Mouse (Mus musculus) spleen, adult 12 weeks (tissue): Measurements from ENCODE around the gene Scube2.

Experiments used
- DNase-seq: peaks from one replicate; pipeline ENCODE4 v3.0.0; 2022; ENCODE audit warnings: low spot score

Scube2 gene

DNA sequence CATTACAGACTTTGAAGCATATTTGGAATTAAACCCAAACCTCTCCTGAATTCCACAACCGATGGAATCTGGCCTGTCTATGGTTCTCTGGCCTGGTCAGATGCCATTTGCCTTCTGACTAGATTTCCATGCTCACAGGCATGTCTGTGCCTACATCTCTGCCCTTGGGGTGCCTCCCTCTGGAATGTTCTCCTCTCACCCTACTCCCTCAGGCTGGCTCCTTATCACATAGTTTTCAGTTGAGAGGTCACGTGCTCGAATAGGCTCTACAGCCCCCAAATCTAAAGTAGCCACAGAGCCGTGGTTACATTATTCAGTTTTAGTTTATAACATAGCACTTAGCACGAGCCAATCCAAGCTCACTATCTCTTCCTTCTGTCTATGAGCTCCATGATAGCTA lies 69.9 kb downstream of the Scube2 start:
- DNase-seq = no peak

DNA sequence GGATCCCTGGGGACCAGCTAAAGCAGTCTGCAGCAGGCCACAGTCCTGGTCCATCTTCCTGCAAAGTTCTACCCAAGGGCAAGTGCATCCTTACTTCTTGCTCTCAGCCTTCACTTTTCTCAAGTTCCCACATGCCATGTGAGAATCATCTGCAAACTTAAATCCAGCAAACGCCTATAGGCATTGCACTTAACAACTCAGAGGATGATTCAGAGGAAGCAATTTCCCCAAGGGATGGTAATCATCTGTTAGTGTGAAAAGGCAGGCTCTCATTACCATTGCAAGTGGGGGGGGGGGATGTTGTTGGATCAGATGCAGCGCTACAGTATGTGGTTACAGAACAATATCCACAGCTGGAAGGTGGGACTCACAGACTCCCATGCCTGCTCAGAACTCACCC lies 70.9 kb downstream of the Scube2 start:
- DNase-seq = no peak

DNA sequence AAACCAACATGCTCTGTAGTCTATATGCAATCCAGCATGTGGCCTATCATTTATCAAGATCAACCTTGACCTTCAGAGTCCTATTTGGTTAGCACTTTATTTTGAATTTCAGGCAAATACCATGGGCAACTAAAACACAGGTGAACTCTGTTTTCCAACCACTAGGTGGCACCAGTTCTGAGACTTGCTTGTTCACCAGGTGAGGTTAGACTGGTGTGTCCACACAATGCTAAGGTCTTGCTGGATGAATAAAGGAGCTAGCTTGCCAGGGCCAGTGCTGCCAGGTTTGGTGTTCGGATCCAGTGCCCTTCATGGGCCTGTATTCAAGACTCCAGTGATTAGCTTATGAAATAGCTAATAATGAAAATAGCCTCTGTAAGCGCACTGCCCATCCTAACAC lies 72.7 kb downstream of the Scube2 start:
- DNase-seq = peak; percentile 50

DNA sequence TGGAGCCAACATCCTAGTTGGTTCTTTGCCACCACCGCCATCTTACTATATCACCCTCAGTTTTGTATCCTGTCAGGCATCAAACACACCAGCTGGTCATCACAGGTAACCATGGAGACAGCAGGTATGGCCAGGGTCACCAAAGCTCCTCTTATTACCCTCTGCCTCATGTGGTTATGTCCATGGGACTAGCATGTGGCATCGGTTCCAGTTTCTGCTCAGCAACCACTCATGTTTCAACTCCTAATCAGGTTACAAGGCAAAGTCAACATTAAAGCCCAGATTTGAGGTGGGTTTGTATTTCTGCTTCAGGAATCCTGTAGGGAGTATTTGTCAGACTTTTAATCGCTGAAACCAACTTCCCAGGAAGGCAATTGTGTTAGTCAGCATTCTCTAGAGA lies 74.7 kb downstream of the Scube2 start:
- no peak for DNase-seq

DNA sequence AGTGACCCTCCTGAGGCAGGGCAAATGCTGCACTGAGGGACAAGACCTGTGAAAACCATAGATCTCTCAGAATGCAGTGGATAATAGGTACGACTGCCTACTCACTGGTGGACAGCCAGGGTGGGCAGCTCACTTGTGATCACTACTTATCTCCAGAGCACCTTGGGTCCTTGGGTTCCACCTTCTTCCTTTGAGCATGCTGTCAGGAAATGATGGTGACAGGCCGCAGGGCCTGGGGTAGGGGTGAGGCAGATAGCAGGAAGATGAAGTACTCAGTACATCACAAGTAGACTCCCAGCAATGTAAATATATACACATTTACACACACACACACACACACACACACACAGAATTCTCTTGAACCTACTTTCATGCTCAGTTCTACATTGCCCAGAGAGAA lies 77.6 kb downstream of the Scube2 start:
- DNase-seq = no peak

DNA sequence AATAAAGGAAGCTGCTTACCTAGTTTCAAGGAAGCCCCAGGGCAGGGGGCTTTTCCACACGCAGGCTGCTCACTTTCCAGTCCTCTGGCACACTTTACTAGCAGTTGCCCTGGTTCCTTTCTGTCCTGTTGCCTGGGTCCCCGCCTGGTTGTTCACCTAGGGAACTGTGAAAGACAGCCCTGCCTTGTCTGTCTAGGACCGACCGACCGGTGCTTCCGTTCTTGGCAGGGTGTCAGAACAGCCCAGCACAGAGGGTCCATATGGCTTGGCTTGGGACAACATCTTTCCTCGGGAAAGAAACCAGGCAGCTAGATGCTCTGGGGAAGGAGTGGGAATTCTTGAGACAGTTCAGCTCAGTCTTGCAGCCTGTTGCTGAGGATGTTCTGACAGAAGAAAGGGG lies 82.2 kb downstream of the Scube2 start:
- no peak for DNase-seq

DNA sequence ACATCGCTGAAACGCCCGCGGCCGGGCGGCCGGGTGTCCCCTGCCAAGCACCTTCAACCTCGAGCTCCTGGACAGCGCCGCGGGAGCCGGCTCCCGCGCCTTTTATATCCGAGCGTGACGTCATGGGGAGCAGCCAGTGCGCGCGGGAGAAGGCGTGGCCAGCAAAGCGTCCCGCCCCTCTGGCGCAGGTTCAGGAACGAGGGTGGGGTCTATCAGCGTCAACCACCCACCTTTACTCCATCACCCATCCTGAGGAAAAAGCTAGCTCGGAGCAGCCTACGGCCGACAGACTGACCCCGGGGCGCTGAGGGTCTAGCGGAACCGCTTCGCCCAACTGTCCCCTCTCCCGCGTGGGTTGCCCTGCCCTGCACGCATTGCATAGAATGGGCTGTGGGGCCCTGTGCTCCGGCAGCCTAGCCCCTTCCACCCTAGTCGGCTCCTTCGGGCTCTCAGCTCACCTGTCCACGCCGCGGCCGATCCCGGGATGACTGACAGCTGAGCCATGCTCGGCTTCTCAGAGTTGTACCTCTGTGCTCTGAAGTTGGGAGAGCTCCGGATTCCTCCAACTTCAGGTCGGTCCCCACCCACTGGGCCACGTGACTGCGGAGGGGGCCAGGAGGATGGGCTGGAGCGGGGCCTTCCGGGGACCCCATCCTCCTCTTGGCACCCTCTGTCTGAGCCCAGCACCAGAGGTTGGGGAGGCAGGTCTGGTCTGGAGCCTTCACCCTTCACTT lies 83.8 kb downstream of the Scube2 start, which contains the start of gene Nrip3:
TSS of gene Nrip3 (minus strand) at position 556 of the 734 bp plus-strand sequence.
- DNase-seq = peak; percentile 76

DNA sequence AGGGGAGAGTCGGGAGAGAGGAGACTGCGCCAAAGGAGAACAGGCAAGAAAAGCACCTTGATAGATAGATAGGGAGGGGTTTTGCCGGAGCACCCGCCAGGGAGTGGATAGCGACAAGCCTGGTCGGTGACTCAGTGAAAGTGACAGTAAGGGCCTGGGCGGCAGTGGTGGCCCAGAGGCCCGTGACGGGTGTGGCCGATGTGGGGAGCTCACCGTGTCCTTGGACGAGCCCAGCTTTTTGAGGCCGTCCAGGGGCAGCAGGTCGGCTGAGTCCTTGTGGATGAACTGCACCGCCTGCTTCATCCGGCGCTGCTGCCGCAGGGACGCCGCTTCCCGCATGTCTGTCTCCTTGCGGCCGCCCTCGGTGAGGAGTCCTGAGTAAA lies 84.4 kb downstream of the Scube2 start:
- DNase-seq = peak; percentile 63

DNA sequence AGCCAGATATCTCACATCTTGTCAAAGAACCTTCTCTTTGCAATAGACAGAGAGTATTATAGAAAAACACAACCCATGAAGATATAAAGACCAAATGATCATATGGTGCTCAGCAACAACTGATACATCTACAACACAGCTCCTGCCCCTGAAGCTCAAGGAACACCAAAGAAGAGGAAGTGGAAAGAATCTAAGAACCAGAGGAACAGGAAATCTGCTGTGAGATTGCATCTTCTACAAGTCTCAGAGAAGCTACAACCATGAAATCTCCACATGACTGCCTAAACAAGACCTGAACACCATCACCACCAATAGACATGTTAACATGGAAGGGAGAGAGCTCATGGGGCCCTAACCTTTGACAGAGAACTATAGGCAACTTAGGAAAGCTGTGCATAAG lies 93.2 kb downstream of the Scube2 start:
- no peak for DNase-seq

DNA sequence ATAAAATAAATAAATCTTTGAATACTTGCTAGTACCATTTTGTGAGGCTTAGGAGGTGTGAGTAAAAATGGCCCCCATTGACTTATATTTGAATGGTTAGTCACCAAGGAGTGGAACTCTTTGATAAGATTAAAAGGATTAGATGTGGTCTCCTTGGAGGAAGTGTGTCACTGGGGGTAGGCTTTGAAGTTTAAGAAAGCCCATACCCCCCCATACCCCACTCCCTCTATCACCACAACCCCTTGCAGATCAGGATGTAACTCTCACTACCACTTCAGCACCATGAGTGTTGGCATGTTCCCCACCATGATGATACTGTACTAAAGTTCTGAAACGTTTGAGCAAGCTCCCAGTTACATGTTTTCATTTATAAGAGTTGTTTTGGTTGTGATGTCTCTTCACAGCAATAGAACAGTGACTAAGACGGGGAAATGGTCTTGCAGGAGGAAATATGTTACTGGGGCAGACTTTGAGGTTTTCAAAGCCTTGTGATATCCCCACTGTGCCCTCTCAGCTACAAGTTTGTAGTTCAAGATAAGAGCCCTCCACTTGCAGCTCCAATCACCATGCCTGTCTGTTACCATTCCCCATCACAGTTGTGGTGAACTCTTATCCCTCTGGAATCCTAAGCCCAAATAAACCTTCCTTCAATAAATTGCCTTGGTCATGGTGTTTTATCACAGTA lies 96.6 kb downstream of the Scube2 start:
- DNase-seq = no peak

DNA sequence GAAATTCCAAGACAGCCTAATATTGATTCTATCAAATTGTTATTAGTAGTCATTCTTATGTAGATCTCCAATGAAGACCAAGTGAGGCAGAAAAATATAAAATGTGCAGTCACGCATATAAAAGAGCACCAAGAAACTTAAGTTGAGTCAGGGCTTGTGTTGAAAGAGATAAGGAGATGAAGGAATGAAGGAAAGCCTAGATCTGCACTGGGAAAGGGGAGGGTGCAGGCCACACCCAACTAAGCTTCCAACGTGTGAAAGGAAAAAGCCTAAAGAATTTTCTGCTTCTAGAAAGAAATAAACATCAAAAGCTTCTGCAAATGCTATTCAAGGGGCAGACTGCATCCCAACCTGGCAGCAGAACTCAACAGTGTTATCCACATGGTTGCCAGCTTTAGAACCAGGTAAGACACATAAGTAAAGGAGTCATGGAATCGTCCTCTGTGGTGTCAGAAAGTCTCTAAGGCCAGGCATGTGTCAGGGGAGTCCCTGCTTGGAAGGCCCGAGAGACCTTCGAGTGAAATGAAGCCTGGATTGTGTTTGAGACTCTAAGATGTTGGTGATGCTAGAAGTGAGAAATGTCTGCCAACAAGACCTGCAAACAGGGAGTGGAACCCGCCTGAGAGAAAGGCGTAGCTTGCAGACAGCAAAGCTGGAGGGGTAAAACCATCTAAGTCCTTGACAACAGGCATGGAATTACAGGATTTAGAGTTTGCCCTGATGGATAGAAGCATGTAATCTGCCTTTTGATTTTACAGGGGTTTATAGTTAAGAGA lies 97.7 kb downstream of the Scube2 start:
- DNase-seq = peak; percentile 12

DNA sequence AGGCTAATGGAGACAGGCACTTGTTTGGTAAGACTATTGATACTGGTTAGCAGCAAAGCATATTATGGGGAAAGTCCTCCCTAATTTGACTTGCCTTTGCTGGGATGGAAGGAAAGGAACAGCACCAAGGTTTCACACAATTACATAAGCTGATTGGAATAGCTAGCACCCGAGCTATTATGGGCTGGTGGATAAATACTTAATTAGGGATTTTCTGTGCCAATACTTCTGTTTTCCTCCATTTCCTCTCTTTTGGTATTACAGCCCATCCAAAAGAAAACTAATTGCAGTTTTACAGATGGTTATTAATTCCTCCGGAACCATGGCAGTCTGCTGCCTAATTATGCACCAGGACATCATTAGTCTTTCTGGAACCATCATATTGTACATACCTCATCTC lies 101.5 kb downstream of the Scube2 start:
- no peak for DNase-seq

DNA sequence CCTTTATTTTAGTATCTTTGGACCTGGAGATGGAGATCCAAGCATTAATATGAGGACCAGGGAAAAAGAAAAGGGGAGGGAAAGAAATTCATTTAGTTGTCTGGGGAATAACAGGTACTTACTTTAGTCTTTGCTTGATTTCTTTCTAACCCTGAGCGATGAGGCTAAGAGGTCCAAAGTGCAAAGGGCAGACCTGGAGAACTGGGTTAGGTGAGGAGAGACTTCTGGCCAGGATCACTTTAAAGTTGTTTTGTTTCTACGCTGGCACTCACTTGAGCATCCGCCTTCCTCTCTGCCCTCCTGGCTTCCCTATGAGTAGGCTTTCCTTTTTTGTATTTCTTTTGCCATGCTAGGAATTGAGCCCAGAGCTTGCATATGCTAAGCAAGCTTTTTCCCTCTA lies 109.2 kb downstream of the Scube2 start:
- no peak for DNase-seq

DNA sequence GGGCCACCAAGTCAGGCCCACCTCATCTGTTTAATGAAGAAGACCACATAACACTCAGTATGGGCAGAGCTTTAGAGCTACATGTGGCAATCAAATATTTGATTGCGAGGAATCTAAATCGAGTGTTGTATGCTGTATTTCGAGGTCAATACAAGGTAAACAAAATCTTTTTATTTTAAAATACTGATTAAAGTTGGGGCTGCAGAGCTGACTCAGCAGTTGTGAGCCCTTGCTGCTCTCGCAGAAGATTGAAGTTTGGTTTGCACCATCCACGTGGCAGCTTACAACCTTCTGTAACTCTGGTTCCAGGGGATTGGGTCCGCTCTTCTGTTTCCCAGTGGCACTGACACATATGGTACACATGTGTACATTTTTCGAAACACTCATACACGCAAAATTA lies 111.4 kb downstream of the Scube2 start:
- DNase-seq = no peak

DNA sequence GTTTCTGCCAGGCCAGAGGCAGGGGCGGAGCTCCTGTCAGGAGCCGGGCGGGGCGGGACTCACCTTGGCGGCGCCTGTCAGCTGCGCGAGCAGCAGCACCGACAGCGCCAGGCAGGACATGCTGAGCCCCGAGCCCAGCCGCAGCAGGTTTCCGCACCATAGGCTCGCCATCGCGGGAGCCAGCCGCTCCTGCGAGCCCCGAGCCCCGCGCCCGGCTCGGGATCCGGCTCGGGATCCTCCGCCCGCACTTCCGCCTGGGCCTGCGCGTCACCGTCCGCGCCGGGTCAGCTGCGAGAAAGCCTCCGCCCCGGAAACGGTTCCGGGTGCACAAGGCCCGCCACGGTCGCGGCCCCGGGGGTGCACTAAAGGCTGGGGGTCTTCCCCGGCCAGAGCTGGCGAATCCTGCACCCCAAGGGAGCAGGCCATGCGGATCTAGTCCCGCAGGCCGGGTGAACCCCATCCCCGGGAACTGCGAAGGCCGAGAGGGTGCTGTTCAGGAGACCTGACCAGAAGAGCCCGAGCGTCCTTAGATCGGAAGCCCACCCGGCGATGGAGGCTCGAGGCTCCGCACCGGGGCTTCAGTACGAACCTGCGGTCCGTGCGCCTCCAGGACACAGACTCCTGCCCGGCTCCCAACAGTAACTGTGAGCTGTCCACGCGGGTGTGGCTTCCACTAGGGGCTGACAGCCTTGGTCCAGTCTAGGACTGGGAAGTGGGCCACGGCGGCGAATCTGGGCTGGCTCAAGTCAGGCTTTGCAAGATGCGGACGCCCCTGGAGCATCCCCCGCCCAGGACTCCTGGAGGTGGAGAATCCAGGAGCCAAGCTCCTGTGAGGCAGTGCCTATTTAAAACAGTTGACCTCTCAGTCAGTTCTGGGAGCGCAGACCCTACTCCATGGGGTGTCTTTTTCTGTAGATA lies 113.2 kb downstream of the Scube2 start, which contains the start of gene Tmem9b:
TSS of gene Tmem9b (minus strand) at position 868 of the 918 bp plus-strand sequence.
- peak; percentile 78 for DNase-seq

DNA sequence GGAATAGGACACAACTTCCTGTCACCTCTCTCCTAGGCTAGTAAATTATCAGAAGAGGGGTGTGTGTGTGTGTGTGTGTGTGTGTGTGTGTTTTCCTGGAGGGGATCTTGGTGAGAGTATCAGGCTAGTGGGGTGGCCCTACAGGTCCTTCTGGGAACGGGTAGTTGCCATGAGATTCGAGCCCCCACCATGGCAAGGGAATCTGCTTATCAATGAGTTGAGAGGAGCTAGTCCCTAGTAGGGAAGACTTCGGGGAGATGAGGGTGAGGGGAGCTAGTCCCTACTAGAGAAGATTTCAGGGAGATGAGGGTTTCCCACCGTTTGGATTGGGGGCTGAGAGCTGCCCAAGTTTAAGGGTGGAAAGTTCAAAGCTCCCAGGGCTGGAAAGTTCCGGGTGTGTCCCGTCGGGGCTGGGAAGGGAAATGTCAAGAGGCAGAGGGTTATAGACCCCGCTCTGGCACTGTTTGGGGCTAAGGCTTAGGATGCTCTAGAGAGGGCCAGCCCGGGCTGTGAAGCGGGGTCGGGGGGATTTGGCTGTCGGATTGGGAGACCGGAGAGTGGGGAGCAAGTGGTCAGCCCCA lies 114.0 kb downstream of the Scube2 start:
- no peak for DNase-seq
